Mouse (Mus musculus) G1E (cell line): ENCODE measurements around the gene Zfp846. TPM values are rescaled to one million over a fixed set of nuclear protein-coding genes. Genes with fewer than 3 reads are reported as not detected.
"Not testable (repeated sequence)": the region's sequence is repeated elsewhere in the genome, so short reads cannot be mapped to it uniquely, and the experiment has no call there.

ENCODE experiments used
- ATAC-seq: 2 replicates; pipeline ENCODE4 v1.8.0; 2016; ENCODE audit warnings: mild to moderate bottlenecking; ENCODE audit not compliant: insufficient number of reproducible peaks, poor library complexity, low FRiP score, severe bottlenecking; ENCODE audit errors: extremely low read depth
- DNase-seq: peaks from one replicate; pipeline ENCODE4 v3.0.0; 2012; ENCODE audit warnings: low spot score
- H3K27me3 ChIP-seq: 2 replicates; pipeline ENCODE4 v1.6.1; 2012; ENCODE audit warnings: mild to moderate bottlenecking, low read length, inconsistent platforms; ENCODE audit not compliant: insufficient read depth
- H3K36me3 ChIP-seq: replicated peaks from 2 replicates; pipeline ENCODE3; 2012; ENCODE audit warnings: mild to moderate bottlenecking, inconsistent platforms
- H3K4me1 ChIP-seq: 2 replicates; pipeline ENCODE4 v1.6.1; 2012; ENCODE audit warnings: low read depth, low read length, inconsistent platforms, mixed read lengths; ENCODE audit not compliant: insufficient read depth
- H3K4me3 ChIP-seq: 2 replicates; pipeline ENCODE4 v1.5.1; 2012; ENCODE audit warnings: low read depth, mild to moderate bottlenecking, inconsistent platforms, low read length, moderate library complexity, mixed read lengths
- H3K9me3 ChIP-seq: replicated peaks from 2 replicates; pipeline ENCODE4 v1.6.1; 2012; ENCODE audit warnings: inconsistent platforms
- CTCF ChIP-seq: IDR thresholded peaks from 2 replicates; pipeline ENCODE4 v1.5.1; 2012; ENCODE audit warnings: low read depth, low read length, inconsistent platforms, mixed read lengths
- GATA1 ChIP-seq: IDR thresholded peaks from 2 replicates; pipeline ENCODE4 v1.6.1; 2012; ENCODE audit warnings: borderline replicate concordance, low read length, inconsistent platforms, mixed read lengths
- GATA2 ChIP-seq: IDR thresholded peaks from 2 replicates; pipeline ENCODE4 v1.6.1; 2012; ENCODE audit warnings: low read depth, low read length, inconsistent platforms, borderline replicate concordance
- POLR2AphosphoS5 ChIP-seq: IDR thresholded peaks from 2 replicates; pipeline ENCODE4 v1.6.1; 2012; ENCODE audit warnings: low read depth, low read length, inconsistent platforms; ENCODE audit not compliant: insufficient replicate concordance
- TAL1 ChIP-seq: conservative IDR thresholded peaks from 2 replicates; pipeline ENCODE4 v1.6.1; 2012; ENCODE audit warnings: low read depth, low read length, inconsistent platforms, mixed read lengths
- polyA plus RNA-seq: library from polyadenylated mRNA; stranded (reverse); fragments of >175 nt; gene quantifications from 2 replicates; pipeline ENCODE4 v1.2.3, GENCODE M21; 2012
- total RNA-seq, 2 experiments: library from RNA; stranded (forward) in 1 of 2; stranded (reverse) in 1 of 2; fragments of 200-1000 nt in 1 of 2; fragments of >200 nt in 1 of 2; fragmentation: Nextera tagmentation in 1 of 2; gene quantifications; 2 replicates each; pipeline ENCODE4 v1.2.3; 2014 to 2017

Gene Zfp846
- total and polyA plus RNA-seq, 3 experiments = 8.8 to 11.3 (median 10.5) TPM

GRCm38 (mm10) chr9:20606269-20606668 lies 25.2 kb downstream of the Zfp846 start:
- Histone ChIP-seq H3K4me3 (peak overlapping the region; percentile 94; the same call in 1 of the 2 replicates), H3K9me3 (peaks cover 4% of the 10 kb centered on the region), H3K4me1 (peaks cover 13% of the 10 kb centered on the region), H3K27me3 (no peaks in the 10 kb centered on the region), H3K36me3 (peaks cover 12% of the 10 kb centered on the region)
- ATAC-seq (no peak), DNase-seq (no peak)
- TF ChIP-seq GATA2 (no peak), CTCF (no peak), TAL1 (no peak), GATA1 (no peak), POLR2AphosphoS5 (no peak)

DNA sequence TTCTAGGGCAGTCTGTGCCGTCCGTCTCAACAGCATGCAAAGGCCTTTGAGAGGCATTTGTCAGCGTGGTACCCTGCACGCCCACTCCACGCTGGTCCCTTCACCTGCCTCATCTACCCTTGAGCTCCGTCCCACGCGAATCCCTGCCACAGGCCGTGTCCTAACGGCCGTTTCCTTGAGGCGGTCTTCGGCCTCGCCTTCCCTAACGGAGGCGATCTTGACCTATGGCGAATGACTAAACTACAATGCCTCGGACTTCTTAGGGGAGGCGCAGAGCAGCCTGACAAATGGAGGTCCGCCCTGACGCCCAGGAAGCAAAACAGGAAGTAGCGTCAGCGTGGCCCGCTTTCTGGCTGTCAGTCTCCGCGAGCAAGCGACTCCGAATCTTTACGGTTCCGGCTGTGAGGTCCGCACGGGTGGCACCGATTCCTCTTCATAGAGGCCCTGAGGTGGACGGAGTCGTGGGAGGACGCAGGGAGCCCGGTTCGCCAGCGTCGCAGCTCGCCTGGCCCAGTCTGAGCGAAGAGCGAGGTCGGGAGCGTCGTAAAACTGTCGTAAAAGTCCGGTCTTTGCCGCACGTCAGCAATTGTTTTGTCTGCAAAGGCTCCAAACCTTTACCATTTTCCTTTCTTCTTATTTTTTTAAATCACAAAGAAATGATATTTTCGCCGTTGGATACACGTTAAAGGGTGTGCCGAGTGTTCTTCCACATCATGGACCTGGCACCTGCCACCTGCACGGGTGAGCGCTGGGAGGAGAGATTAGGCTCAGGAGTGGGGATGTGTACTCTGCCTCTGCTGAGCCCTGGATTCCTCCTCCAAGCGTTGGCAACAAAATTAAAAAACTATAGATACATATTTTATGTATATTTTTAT lies 26.2 kb downstream of the Zfp846 start:
- TF ChIP-seq GATA1 (no peak), POLR2AphosphoS5 (no peak), GATA2 (no peak), CTCF (no peak), TAL1 (no peak)
- peak; percentile 74 for DNase-seq
- Histone ChIP-seq H3K4me1 (peaks cover 13% of the 10 kb centered on the region), H3K9me3 (peaks cover 4% of the 10 kb centered on the region), H3K27me3 (no peaks in the 10 kb centered on the region), H3K4me3 (peak overlapping the region; percentile 94), H3K36me3 (peaks cover 12% of the 10 kb centered on the region)
- ATAC-seq = peak; percentile 91

DNA sequence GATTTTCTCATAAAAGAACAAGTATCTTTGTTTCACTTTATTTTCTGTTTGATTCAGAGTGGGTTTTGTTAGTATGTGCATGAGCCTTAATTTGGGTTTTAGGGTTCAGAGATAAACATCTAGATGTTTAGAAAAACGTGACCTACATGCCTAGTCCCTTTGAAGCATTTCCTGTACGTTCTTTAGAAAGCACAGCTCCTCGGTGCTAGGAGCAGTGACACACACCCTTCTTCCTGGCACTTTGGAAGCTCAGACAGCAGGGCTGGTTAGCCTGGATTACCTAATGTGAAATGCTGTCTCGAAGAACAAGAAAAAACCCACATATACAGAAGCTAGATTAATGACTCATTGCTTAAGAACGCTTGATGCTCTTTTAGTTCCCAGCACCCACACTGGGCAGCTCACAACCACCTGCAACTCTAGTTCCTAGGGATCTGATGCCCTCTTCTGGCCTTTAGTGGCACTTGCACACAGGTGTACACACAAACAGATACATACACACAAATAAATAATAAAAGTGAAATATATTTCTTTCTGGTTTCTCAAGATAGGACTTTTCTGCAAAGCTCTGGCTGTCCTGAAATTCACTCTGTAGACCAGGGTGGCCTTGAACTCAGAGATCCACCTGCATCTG lies 28.9 kb downstream of the Zfp846 start:
- DNase-seq (no peak), ATAC-seq (no peak)
- TF ChIP-seq TAL1 (no peak), POLR2AphosphoS5 (no peak), GATA2 (no peak), CTCF (no peak), GATA1 (no peak)
- peaks cover 15% of the 10 kb centered on the region for H3K4me1 ChIP-seq
- no peaks in the 10 kb centered on the region for H3K27me3 ChIP-seq
- no peak overlapping the region for H3K4me3 ChIP-seq
- H3K36me3 ChIP-seq = peaks cover 8% of the 10 kb centered on the region
- peaks cover 4% of the 10 kb centered on the region for H3K9me3 ChIP-seq

- TF ChIP-seq CTCF (no peak), GATA1 (no peak), GATA2 (no peak), TAL1 (no peak), POLR2AphosphoS5 (no peak)
- no peaks in the 10 kb centered on the region for H3K27me3 ChIP-seq
- DNase-seq = no peak
- no peak overlapping the region for H3K4me3 ChIP-seq
- H3K36me3 ChIP-seq = peaks cover 4% of the 10 kb centered on the region
- peaks cover 4% of the 10 kb centered on the region; the same call in 1 of the 2 replicates for H3K4me1 ChIP-seq
- no peak for ATAC-seq
- peaks cover 4% of the 10 kb centered on the region for H3K9me3 ChIP-seq
Observed at GRCm38 (mm10) chr9:20611976-20612375, 30.9 kb downstream of the Zfp846 start.

DNA sequence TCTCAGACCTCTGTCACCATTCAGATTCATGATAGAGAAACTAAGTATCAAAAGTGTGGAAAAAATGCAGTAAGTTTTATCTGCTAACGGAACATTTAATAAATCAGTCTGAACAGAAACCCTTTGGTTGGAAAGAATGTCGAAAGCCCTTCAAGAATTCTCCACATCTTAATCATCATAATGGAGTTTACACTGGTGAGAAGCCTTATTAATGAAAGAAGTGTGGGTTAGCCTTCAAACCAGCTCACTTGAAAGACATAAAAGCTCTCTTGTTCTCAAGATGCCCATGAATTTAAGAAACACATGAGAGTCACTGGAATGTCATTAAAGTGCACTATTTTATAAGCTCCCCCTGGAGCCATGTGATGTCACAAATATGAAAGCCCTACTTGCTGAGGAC lies 35.6 kb downstream of the Zfp846 start:
- no peak for ATAC-seq

DNA sequence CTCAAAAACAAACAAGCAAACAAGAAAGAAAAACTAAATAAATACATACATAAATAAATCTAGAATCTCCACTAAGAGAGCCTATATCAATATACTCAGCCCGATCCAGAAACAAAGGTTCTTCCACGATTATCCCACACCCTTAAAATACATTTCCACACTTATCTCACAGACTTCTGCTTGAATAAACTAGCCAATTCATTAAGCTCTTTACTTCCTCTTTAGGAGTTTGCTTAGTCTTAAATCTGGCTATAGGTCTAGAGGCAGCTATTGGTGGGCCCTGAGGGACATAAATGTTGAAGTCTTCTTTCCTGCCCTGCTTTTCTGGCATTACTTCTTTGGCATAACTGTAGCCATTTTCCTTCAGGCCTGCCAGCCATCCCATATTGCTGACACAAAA lies 50.2 kb downstream of the Zfp846 start:
- Histone ChIP-seq H3K36me3 (peaks cover 16% of the 10 kb centered on the region), H3K9me3 (no peaks in the 10 kb centered on the region), H3K4me1 (peaks cover 4% of the 10 kb centered on the region), H3K4me3 (no peak overlapping the region), H3K27me3 (no peaks in the 10 kb centered on the region)
- DNase-seq (no peak), ATAC-seq (no peak)
- TF ChIP-seq CTCF = no peak
- TF ChIP-seq GATA1 = no peak
- TF ChIP-seq POLR2AphosphoS5 = no peak
- TF ChIP-seq TAL1 = no peak
- no peak for TF ChIP-seq GATA2

More for the DNA sequence above, 35.6 kb downstream of the Zfp846 start:
- no peaks in the 10 kb centered on the region for H3K36me3 ChIP-seq
- H3K4me3 ChIP-seq = no peak overlapping the region
- no peaks in the 10 kb centered on the region for H3K9me3 ChIP-seq
- DNase-seq = no peak
- TF ChIP-seq POLR2AphosphoS5 = no peak
- no peak for TF ChIP-seq GATA1
- no peak for TF ChIP-seq TAL1
- no peak for TF ChIP-seq CTCF
- TF ChIP-seq GATA2 = no peak
- peaks cover 2% of the 10 kb centered on the region; the same call in 1 of the 2 replicates for H3K4me1 ChIP-seq
- no peaks in the 10 kb centered on the region for H3K27me3 ChIP-seq

DNA sequence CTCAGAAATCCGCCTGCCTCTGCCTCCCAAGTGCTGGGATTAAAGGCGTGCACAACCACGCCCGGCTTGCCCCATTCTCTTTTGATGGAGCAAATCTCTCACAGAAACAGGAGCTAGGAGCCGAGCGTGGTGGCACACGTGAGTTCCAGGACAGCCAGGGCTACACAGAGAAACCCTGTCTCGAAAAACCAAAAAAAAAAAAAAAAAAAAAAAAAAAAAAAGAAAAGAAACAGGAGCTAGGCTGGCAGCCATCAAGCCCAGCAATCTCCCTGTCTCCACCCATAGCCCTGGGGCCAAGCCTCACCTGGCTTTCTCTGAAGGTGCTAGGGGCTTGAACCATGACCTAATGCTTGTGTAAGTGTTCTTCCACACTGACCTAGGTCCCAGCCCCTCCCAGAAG lies 54.6 kb downstream of the Zfp846 start:
- Histone ChIP-seq H3K4me1 (peaks cover 28% of the 10 kb centered on the region), H3K36me3 (peaks cover 53% of the 10 kb centered on the region)
- not testable (repeated sequence) for DNase-seq, H3K27me3 ChIP-seq, H3K9me3 ChIP-seq, ATAC-seq, H3K4me3 ChIP-seq
